Mouse (Mus musculus) lung, adult 2 months (tissue): ENCODE results near the gene 2510039O18Rik.

Experiments used
- CTCF ChIP-seq: fragments of 200-500 bp; IDR thresholded peaks from 2 replicates; pipeline ENCODE4 v1.5.1; 2011; ENCODE audit warnings: mild to moderate bottlenecking, low read length, control low read depth; ENCODE audit not compliant: insufficient read depth
- POLR2A ChIP-seq: fragments of 200-500 bp; IDR thresholded peaks from 2 replicates; pipeline ENCODE4 v1.6.1; 2011; ENCODE audit warnings: low read depth, mild to moderate bottlenecking, control low read depth, low read length, borderline replicate concordance; ENCODE audit errors: extremely low read depth

GRCm38 (mm10) chr4:147904313-147905089 is 36.2 kb upstream of the 2510039O18Rik start, which contains the start of gene Mfn2:
- TF ChIP-seq CTCF: no peak
- TF ChIP-seq POLR2A: 0 out of 2 replicates have a peak, but pooled peaks have one; percentile 26
